Mouse (Mus musculus) urinary bladder, postnatal 4 days (tissue): ENCODE results near the gene Slc2a8.

ENCODE experiments used
- DNase-seq, 2 experiments: peaks; one replicate each; pipeline ENCODE4 v3.0.0; 2021 to 2022; ENCODE audit warnings: low spot score in 2 of 2

The Slc2a8 gene

DNA sequence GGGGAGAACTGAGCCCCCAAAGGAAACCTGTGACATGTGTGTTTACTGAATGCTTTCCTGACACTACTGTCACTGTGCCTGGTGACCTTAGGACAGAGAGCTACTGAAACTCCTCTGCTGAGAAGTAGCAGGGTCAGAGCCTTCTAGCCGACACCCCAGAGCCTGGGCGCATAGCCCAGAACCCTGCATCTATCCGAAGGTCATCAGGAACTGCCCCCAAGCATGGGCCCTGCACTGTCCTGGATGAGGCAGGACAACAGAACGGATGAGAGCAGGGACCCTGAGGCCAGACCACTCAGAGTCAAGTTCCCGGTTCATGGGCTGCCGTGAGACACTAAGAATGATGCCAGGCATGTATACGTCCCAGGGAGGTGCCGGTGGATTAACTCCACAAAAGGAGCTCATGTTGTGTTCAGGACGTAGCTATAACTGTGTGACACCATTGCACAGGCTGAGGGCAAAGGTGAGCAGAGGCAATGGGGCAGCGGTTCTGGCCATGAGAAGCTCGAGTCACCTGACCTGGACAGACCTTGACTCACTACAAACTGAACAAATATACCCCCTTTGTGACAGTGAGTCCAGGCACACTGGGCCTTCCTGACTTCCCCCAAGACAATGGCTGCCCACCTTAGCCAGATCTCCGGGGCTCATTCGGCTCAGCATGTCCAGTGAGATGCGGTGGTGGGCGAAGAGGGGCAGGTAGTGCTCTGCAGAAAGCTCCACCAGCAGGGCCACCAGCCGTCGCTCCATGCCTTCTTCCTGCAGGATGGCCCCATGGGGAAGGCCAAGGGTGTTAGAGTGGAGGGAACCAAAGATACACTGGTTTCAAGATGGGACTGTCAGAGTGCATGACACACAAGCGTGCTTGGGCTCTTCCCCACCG lies 52.7 kb downstream of the Slc2a8 start:
- no peak for DNase-seq

DNA sequence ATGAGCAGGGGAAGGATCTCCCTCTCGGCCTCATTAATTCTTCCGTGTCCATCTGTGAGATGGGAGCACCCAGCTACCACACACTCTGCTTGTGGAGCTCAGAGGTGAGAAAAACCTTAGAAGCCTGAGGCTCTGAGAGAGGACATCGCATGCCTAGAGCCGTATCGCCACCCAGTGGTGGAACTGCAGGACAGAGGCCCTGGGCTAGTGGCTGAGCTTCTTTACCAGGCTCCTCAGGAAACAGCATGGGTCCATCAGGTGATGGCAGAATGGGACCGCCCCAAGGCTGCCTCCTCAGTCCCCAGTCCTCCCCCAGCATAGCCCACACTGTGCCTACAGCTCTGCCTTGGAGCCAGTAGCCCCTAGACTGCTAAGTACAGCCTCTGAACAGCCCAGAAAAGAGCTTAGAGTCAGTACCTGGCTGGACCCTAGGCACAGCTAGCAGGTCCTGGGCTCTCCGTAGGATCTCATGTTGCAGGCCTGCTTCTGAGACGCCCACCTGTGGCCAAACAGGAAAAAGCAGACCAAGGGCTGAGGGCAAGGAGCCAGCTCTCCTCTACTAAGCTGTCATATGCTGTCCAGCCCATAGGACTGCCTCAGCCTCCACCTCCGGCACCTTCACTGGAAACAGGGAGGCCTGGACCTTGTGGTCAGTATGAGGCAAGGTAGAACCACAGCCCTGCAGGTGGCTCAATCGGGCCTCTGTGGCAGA lies 53.5 kb downstream of the Slc2a8 start:
- DNase-seq = peak; percentile 70 to 77

DNA sequence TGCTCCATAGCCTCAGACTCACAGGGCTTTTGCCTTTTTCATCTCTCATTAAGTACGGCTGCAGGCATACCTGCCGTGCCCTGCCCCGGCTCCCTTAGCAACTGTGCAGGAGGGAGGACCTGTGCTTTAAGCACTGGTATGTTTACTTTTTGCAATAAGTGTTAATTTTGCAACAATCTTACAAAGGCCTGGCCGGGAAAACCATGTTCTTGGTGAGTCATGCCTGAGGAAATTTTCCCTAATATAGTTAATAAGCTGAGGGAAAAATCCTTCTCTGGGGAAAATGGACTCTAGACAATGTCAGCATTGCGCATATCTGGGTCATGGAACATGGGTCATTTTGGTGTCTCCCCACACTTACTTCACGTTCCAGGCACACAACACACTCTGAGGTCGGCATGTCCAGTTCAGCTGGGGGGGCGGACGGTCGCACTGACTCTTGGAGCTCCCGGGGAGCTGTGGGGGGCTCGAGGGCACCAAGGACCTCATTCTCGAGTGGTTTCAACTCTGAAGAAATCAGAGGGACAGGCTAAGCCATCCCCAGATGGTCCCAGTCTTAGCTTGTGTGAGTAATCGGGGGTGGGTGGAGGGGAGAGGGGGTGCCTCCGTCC lies 54.2 kb downstream of the Slc2a8 start:
- no peak for DNase-seq

DNA sequence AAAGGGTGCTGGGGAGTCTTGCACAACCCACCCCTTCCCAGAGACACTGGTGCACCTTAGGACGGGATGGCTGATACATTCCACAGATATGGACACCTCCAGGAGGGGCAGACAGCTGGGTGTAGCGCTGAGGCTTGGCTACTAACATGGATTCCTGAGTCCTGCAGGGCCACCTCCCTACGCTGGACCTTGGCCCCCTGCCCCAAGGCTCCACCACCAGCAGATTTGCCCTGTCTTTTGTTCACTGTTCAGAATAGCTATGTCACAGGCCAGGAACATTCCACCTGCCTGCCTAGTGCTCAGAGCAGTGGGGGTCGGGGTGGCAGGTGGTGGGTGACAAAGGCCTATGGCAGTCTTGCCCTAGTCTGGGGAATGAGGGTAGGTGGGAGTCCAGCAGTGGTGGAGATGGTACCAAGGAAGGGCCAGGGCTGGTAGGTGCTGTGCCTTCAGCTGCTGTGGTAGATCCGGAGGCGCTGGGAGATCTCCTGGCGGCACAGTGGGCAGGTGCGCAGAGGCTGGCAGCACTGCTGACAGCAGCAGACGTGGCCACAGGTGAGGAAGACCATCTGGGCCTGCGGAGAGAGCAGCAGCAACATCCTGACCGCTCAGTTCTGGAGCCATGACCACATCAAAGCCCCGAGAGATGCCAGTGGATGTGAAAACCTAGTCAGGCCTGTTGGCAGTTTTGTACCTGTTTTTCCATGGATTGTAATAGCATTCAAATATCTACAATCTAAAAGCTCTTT lies 55.4 kb downstream of the Slc2a8 start:
- DNase-seq = no peak

DNA sequence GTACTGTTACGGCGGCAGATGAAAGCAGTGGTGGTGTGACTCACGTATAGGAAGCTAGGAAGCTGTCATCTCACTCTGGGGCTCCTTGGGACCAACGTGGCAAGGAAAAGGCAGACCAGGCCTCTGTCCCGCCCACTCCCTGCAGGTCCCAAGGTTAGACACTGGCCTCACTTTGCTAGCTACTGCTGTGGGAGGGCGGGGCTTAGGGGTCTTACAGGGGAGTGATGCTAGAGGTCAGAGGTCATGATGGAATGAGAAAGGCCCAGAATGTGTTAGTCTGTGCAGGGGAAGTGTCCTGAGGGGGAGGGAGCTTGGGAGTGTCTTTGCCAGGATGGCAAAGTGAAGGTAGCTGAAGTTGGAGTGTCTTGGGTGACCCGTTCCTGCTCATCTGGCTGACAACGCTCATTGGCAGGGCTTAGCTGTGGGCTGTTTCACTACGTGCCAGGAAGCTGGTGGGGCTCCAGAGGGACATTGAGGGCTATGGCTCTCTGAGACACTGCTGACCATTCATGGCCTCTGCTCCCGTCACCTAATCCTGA lies 57.5 kb downstream of the Slc2a8 start:
- DNase-seq = no peak

DNA sequence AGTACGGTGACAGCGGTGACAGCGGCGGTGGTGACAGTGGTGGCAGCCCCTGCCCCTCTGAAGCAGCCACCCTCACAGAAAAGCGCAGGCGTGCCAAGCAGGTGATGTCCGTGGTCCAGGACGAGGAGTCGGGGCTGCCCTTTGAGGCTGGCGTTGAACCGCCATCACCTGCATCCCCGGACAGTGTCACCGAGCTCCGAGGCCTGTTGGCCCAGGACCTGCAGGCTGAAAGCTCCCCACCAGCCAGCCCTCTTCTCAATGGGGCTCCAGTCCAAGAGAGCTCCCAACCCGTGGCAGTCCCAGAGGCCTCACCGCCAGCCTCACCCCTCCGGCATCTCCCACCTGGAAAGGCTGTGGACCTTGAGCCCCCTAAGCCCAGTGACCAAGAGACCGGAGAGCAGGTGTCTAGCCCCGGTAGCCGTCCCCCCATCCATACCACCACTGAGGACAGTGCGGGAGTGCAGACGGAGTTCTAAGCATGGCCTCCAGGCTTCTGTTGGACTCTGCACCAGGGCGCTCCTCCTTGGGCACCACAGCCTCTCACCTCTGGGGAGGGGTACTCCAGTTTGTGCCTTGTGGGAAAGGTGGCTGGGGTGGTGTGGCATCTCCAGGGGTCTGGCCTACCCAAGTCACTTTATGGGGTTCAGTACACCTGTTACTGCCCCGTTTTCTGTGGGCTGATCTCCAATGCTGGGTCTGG lies 58.2 kb downstream of the Slc2a8 start:
- DNase-seq = no peak
